9 mouse cellular contexts compared by ENCODE assay signal in the genomic region with DNA sequence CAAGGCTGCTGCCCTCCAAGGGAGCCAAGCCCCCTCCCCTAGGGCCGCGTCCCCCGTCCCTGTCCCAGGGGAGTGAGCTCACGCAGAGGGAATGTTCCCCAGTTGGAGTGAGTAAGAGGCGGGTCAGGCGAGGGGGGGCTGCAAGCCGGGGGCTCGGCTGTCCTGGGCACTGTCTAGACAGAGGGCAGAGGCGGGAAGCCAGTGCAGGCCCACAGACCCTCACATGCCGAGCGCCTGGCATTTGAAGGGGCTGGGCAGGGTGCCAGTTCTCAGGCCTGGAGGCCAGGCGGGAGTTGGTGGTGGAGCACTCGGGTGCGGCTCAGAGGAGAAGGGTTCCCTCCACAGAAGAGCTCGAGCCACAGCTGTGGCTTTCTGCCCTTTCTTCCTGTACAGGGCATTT. TPM values are rescaled to one million over a fixed set of nuclear protein-coding genes. Genes with fewer than 3 reads are reported as not detected.
DNase-seq lines count a peak whose midpoint lies in the region; ATAC-seq lines count a peak whose summit lies in the region.
"Had no signal": no experiment of that assay in that cellular context is flagged by ENCODE, and none has a peak within 500 bp of the region (broad histone marks: within the 10 kb centered on the region; RNA-seq: fewer than 3 reads in every experiment).

No protein-coding gene starts in this region.

- peak; percentile 86 for DNase-seq in NIH3T3 (ENCODE audit: low read depth)
- DNase-seq in heart, embryonic 10.5 days (ENCODE audit: low spot score) = peak; percentile 85
- peak; percentile 49 for DNase-seq in limb, embryonic 11.5 days (ENCODE audit: low spot score)
- no peak for DNase-seq in layer of hippocampus, postnatal 25 days (ENCODE audit: extremely low spot score in 1 of 2, low spot score in 1 of 2)
- no peak for DNase-seq in layer of hippocampus, adult 11-12 months (ENCODE audit: low spot score)

- H3K36me3 ChIP-seq in forebrain, embryonic 12.5 days (replicated peaks) = no peaks in the 10 kb centered on the region
- H3K36me3 ChIP-seq in forebrain, embryonic 15.5 days = no peaks in the 10 kb centered on the region
- no peaks in the 10 kb centered on the region for H3K36me3 ChIP-seq in heart, embryonic 10.5 days
- H3K36me3 ChIP-seq in limb, embryonic 11.5 days (ENCODE audit: control insufficient read depth, insufficient read depth, low read length) = no peaks in the 10 kb centered on the region
- no peaks in the 10 kb centered on the region; the same call in 1 of the 2 replicates for H3K36me3 ChIP-seq in stomach, embryonic 16.5 days (ENCODE audit: control insufficient read depth, insufficient read depth, low read length)
- H3K36me3 ChIP-seq: G1E had no signal

- WGBS in forebrain, embryonic 12.5 days = 11% methylated on average over 15 of the region's 15 CpGs
- WGBS in forebrain, embryonic 15.5 days = 9% methylated on average over 15 of the region's 15 CpGs
- WGBS in heart, embryonic 10.5 days = 16% methylated on average over 15 of the region's 15 CpGs
- 23% methylated on average over 15 of the region's 15 CpGs for WGBS in limb, embryonic 11.5 days
- WGBS in stomach, embryonic 16.5 days = 12% methylated on average over 15 of the region's 15 CpGs

- H3K4me3 ChIP-seq in forebrain, embryonic 12.5 days (replicated peaks) = 0 out of 2 replicates have a peak overlapping the region, but pooled peaks have one; percentile 8
- H3K4me3 ChIP-seq in forebrain, embryonic 15.5 days = no peak overlapping the region
- peak overlapping the region; percentile 66 for H3K4me3 ChIP-seq in heart, embryonic 10.5 days
- H3K4me3 ChIP-seq in limb, embryonic 11.5 days (ENCODE audit: low read depth, low read length) = no peak overlapping the region
- H3K4me3 ChIP-seq in stomach, embryonic 16.5 days (replicated peaks; ENCODE audit: low read length) = peak overlapping the region; percentile 56

- H3K27me3 ChIP-seq in forebrain, embryonic 12.5 days = peaks cover 71% of the 10 kb centered on the region
- peaks cover 46% of the 10 kb centered on the region for H3K27me3 ChIP-seq in forebrain, embryonic 15.5 days
- peaks cover 64% of the 10 kb centered on the region for H3K27me3 ChIP-seq in heart, embryonic 10.5 days (ENCODE audit: insufficient read depth, poor library complexity, severe bottlenecking)
- H3K27me3 ChIP-seq in limb, embryonic 11.5 days (ENCODE audit: control insufficient read depth, insufficient read depth, low read length) = peaks cover 31% of the 10 kb centered on the region
- H3K27me3 ChIP-seq in stomach, embryonic 16.5 days (ENCODE audit: control insufficient read depth, insufficient read depth, low read length) = no peaks in the 10 kb centered on the region

- H3K27ac ChIP-seq in forebrain, embryonic 12.5 days = no peak overlapping the region
- no peak overlapping the region for H3K27ac ChIP-seq in forebrain, embryonic 15.5 days (replicated peaks)
- H3K27ac ChIP-seq in heart, embryonic 10.5 days = peak overlapping the region; percentile 84; the same call in 1 of the 2 replicates
- H3K27ac ChIP-seq in limb, embryonic 11.5 days (replicated peaks; ENCODE audit: low read depth, low read length) = no peak overlapping the region
- peak overlapping the region; percentile 54 for H3K27ac ChIP-seq in stomach, embryonic 16.5 days (ENCODE audit: low read length)

- peaks cover 29% of the 10 kb centered on the region for H3K4me1 ChIP-seq in forebrain, embryonic 12.5 days
- peaks cover 25% of the 10 kb centered on the region for H3K4me1 ChIP-seq in forebrain, embryonic 15.5 days
- H3K4me1 ChIP-seq in heart, embryonic 10.5 days = peaks cover 50% of the 10 kb centered on the region
- peaks cover 10% of the 10 kb centered on the region for H3K4me1 ChIP-seq in limb, embryonic 11.5 days (ENCODE audit: control insufficient read depth, insufficient read depth, low read length)
- peaks cover 36% of the 10 kb centered on the region for H3K4me1 ChIP-seq in stomach, embryonic 16.5 days (ENCODE audit: control insufficient read depth, insufficient read depth, low read length)

- H3K9me3 ChIP-seq in forebrain, embryonic 12.5 days = no peaks in the 10 kb centered on the region
- no peaks in the 10 kb centered on the region; the same call in 1 of the 2 replicates for H3K9me3 ChIP-seq in forebrain, embryonic 15.5 days
- no peaks in the 10 kb centered on the region for H3K9me3 ChIP-seq in heart, embryonic 10.5 days
- H3K9me3 ChIP-seq in limb, embryonic 11.5 days (ENCODE audit: control insufficient read depth, low read length) = no peaks in the 10 kb centered on the region
- 0 out of 2 replicates have a peak, but pooled peaks cover 2% of the 10 kb centered on the region for H3K9me3 ChIP-seq in stomach, embryonic 16.5 days (replicated peaks; ENCODE audit: control insufficient read depth, low read length)

- no peak overlapping the region for H3K9ac ChIP-seq in forebrain, embryonic 12.5 days
- no peak overlapping the region for H3K9ac ChIP-seq in forebrain, embryonic 15.5 days (replicated peaks)
- no peak overlapping the region for H3K9ac ChIP-seq in limb, embryonic 11.5 days (ENCODE audit: low read length)
- peak overlapping the region; percentile 84 for H3K9ac ChIP-seq in stomach, embryonic 16.5 days (ENCODE audit: low read length)

- no peak overlapping the region for H3K4me2 ChIP-seq in forebrain, embryonic 12.5 days
- no peak overlapping the region for H3K4me2 ChIP-seq in forebrain, embryonic 15.5 days (replicated peaks)
- H3K4me2 ChIP-seq in limb, embryonic 11.5 days (ENCODE audit: low read depth, severe bottlenecking) = no peak overlapping the region
- H3K4me2 ChIP-seq in stomach, embryonic 16.5 days (ENCODE audit: low read depth, low read length) = peak overlapping the region; percentile 73

- no peak for ATAC-seq in forebrain, embryonic 12.5 days (ENCODE audit: low FRiP score)
- no peak for ATAC-seq in forebrain, embryonic 15.5 days (replicated peaks)
- ATAC-seq in limb, embryonic 11.5 days (ENCODE audit: insufficient number of reproducible peaks, low FRiP score, low TSS enrichment, low read depth) = no peak
- 0 out of 2 replicates have a peak, but pooled peaks have one; percentile 9 for ATAC-seq in stomach, embryonic 16.5 days (ENCODE audit: insufficient read depth, low FRiP score)

RNA-seq across cellular contexts. Expression of a gene that starts 0.9 kb away (rescaled TPM):
- 0.55 and 1.0 TPM in 2 replicates for polyA plus RNA-seq in forebrain, embryonic 12.5 days (2016; fragmentation: Nextera tagmentation; extraction: Ambion mirVana)
- 0.83 and 0.84 TPM in 2 replicates for polyA plus RNA-seq in forebrain, embryonic 15.5 days (2015; fragmentation: Nextera tagmentation; extraction: Ambion mirVana)
- polyA plus RNA-seq in heart, embryonic 10.5 days (2016; fragmentation: Nextera tagmentation; extraction: Ambion mirVana) = 7.9 and 8.0 TPM in 2 replicates
- polyA plus RNA-seq in limb, embryonic 11.5 days (2014; fragmentation: Nextera tagmentation; extraction: Ambion mirVana) = 1.8 and 1.9 TPM in 2 replicates
- 18.1 and 23.1 TPM in 2 replicates for polyA plus RNA-seq in stomach, embryonic 16.5 days (2015; fragmentation: Nextera tagmentation; extraction: Ambion mirVana)
- total RNA-seq in layer of hippocampus, postnatal 25 days (2021) = 1 to 10 TPM; 1.2 to 2.1 TPM

RNA-seq across cellular contexts. Expression of a gene that starts 11.3 kb away (rescaled TPM):
- polyA plus RNA-seq in forebrain, embryonic 12.5 days (2016; fragmentation: Nextera tagmentation; extraction: Ambion mirVana) = 96.8 and 103 TPM in 2 replicates
- polyA plus RNA-seq in forebrain, embryonic 15.5 days (2015; fragmentation: Nextera tagmentation; extraction: Ambion mirVana) = 94.9 and 108 TPM in 2 replicates
- 84.4 and 113 TPM in 2 replicates for polyA plus RNA-seq in heart, embryonic 10.5 days (2016; fragmentation: Nextera tagmentation; extraction: Ambion mirVana)
- polyA plus RNA-seq in limb, embryonic 11.5 days (2014; fragmentation: Nextera tagmentation; extraction: Ambion mirVana) = 112 and 118 TPM in 2 replicates
- polyA plus RNA-seq in stomach, embryonic 16.5 days (2015; fragmentation: Nextera tagmentation; extraction: Ambion mirVana) = 29.9 and 34.8 TPM in 2 replicates
- total RNA-seq in layer of hippocampus, postnatal 25 days (2021) = 10 to 100 TPM; 82.7 to 92.9 TPM

RNA-seq across cellular contexts. Expression of a gene that starts 12.8 kb away (rescaled TPM):
- polyA plus RNA-seq in forebrain, embryonic 12.5 days (2016; fragmentation: Nextera tagmentation; extraction: Ambion mirVana) = 0.09 TPM in 1 of 2 replicates, not detected in the other
- 0.25 and 0.43 TPM in 2 replicates for polyA plus RNA-seq in forebrain, embryonic 15.5 days (2015; fragmentation: Nextera tagmentation; extraction: Ambion mirVana)
- polyA plus RNA-seq in heart, embryonic 10.5 days (2016; fragmentation: Nextera tagmentation; extraction: Ambion mirVana) = not detected in 2 replicates
- not detected in 2 replicates for polyA plus RNA-seq in limb, embryonic 11.5 days (2014; fragmentation: Nextera tagmentation; extraction: Ambion mirVana)
- polyA plus RNA-seq in stomach, embryonic 16.5 days (2015; fragmentation: Nextera tagmentation; extraction: Ambion mirVana) = 0.55 and 0.72 TPM in 2 replicates
- under 1 TPM; 0.30 to 0.33 TPM for total RNA-seq in layer of hippocampus, postnatal 25 days (2021)
- polyA plus RNA-seq: G1E had no signal

RNA-seq across cellular contexts. Expression of a gene that starts 15.4 kb away (rescaled TPM):
- polyA plus RNA-seq in forebrain, embryonic 12.5 days (2016; fragmentation: Nextera tagmentation; extraction: Ambion mirVana) = 184 and 194 TPM in 2 replicates
- polyA plus RNA-seq in forebrain, embryonic 15.5 days (2015; fragmentation: Nextera tagmentation; extraction: Ambion mirVana) = 317 and 325 TPM in 2 replicates
- polyA plus RNA-seq in heart, embryonic 10.5 days (2016; fragmentation: Nextera tagmentation; extraction: Ambion mirVana) = 80.7 and 83.1 TPM in 2 replicates
- polyA plus RNA-seq in limb, embryonic 11.5 days (2014; fragmentation: Nextera tagmentation; extraction: Ambion mirVana) = 108 and 109 TPM in 2 replicates
- polyA plus RNA-seq in stomach, embryonic 16.5 days (2015; fragmentation: Nextera tagmentation; extraction: Ambion mirVana) = 56.8 and 58.0 TPM in 2 replicates
- 100 to 1,000 TPM; 307 to 325 TPM for total RNA-seq in layer of hippocampus, postnatal 25 days (2021)

RNA-seq across cellular contexts. Expression of a gene that starts 23.1 kb away (rescaled TPM):
- 0.47 and 0.68 TPM in 2 replicates for polyA plus RNA-seq in forebrain, embryonic 12.5 days (2016; fragmentation: Nextera tagmentation; extraction: Ambion mirVana)
- 0.69 and 0.72 TPM in 2 replicates for polyA plus RNA-seq in forebrain, embryonic 15.5 days (2015; fragmentation: Nextera tagmentation; extraction: Ambion mirVana)
- polyA plus RNA-seq in heart, embryonic 10.5 days (2016; fragmentation: Nextera tagmentation; extraction: Ambion mirVana) = 0.11 and 0.16 TPM in 2 replicates
- 0.17 and 0.33 TPM in 2 replicates for polyA plus RNA-seq in limb, embryonic 11.5 days (2014; fragmentation: Nextera tagmentation; extraction: Ambion mirVana)
- polyA plus RNA-seq in stomach, embryonic 16.5 days (2015; fragmentation: Nextera tagmentation; extraction: Ambion mirVana) = 0.37 and 0.50 TPM in 2 replicates
- total RNA-seq in layer of hippocampus, postnatal 25 days (2021) = 1 to 10 TPM; 1.0 to 1.5 TPM
- polyA plus RNA-seq: G1E had no signal

Comparison
In these comparisons a context has a peak if more than half of its experiments do, and no peak if none do; other contexts are left out.
1. H3K4me3 ChIP-seq: peak in forebrain, embryonic 12.5 days (single experiment), heart, embryonic 10.5 days (single experiment) and stomach, embryonic 16.5 days (single experiment); none in forebrain, embryonic 15.5 days (single experiment) and limb, embryonic 11.5 days (single experiment).
2. H3K27ac ChIP-seq: peak in heart, embryonic 10.5 days (single experiment) and stomach, embryonic 16.5 days (single experiment); none in forebrain, embryonic 12.5 days (single experiment), forebrain, embryonic 15.5 days (single experiment) and limb, embryonic 11.5 days (single experiment).
3. DNase-seq: peak in NIH3T3 (single experiment), heart, embryonic 10.5 days (single experiment) and limb, embryonic 11.5 days (single experiment); none in layer of hippocampus, postnatal 25 days (0 of 2) and layer of hippocampus, adult 11-12 months (single experiment).